In the genomic region with DNA sequence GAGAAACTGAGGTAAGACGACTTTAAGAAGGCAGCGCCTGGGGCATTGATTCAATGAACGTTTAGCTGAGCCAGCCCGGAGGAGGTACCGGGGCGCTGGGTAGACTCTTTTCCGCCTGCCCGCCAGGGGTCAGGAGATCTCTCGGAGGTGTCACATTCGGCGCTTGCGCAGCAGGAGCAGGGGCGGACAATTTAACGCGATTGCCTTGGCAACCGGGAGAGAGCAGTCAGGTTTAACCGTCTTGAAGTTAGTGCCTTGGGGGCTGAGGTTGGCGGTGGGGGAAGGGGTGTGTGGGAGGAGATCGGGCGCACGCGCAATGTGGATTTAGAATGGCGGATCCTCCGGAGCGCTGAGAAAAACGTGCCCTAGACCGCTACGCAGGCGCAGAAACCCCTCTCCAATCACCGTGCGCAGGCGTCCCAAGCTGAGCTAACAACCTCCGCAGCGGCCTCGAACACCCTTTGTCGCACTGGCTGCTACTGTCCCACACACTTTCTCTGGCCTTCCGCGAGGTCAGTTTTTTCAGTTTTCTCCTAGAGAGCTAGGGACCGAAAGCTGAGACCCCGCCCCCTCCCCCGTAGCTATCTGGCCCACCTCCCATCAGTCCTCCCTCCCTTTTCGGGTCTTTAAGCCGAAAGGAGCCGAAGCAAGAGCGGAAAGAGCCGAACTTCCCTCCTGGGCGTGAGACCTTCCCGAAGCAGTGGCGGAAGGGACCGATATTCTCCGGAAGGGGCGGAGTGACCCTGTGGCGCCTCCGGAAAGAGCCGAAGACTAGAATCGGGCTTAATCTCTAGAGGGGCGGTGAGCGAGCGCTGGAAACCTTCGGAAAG, we compare ENCODE assay signal across 8 mouse cellular contexts. TPM values are rescaled to one million over a fixed set of nuclear protein-coding genes. Genes with fewer than 3 reads are reported as not detected.
DNase-seq lines count a peak whose midpoint lies in the region; ATAC-seq and TF ChIP-seq lines count a peak whose summit lies in the region.

No protein-coding gene starts in this region.

- H3K4me2 ChIP-seq in embryonic facial prominence, embryonic 14.5 days (ENCODE audit: low read depth, low read length): peak overlapping the region; percentile 58
- H3K4me2 ChIP-seq in limb, embryonic 13.5 days (replicated peaks): peak overlapping the region; percentile 89
- peak overlapping the region; percentile 83 for H3K4me2 ChIP-seq in midbrain, embryonic 16.5 days (ENCODE audit: low read length)

- no peak for TF ChIP-seq EP300 in heart, adult 2 months (IDR thresholded peaks at IDR 0.05; ENCODE audit: insufficient read depth, low read depth, low read length)

- TF ChIP-seq CTCF in heart, adult 2 months (IDR thresholded peaks at IDR 0.05): peak; percentile 78

- H3K4me3 ChIP-seq in embryonic facial prominence, embryonic 14.5 days (ENCODE audit: low read depth, low read length): peak overlapping the region; percentile 64
- H3K4me3 ChIP-seq in heart, adult 2 months: peak overlapping the region; percentile 93
- H3K4me3 ChIP-seq in limb, embryonic 13.5 days: peak overlapping the region; percentile 75
- peak overlapping the region; percentile 61 for H3K4me3 ChIP-seq in midbrain, embryonic 16.5 days (ENCODE audit: low read depth, low read length)

- peak overlapping the region; percentile 96 for H3K9ac ChIP-seq in embryonic facial prominence, embryonic 14.5 days (ENCODE audit: low read depth, low read length)
- H3K9ac ChIP-seq in heart, adult 2 months (ENCODE audit: low read depth, low read length): peak overlapping the region; percentile 88
- peak overlapping the region; percentile 93 for H3K9ac ChIP-seq in limb, embryonic 13.5 days
- H3K9ac ChIP-seq in midbrain, embryonic 16.5 days (ENCODE audit: low read depth, low read length): peak overlapping the region; percentile 84

- H3K36me3 ChIP-seq in embryonic facial prominence, embryonic 14.5 days (ENCODE audit: control insufficient read depth, insufficient read depth, low read length): peaks cover 2% of the 10 kb centered on the region; the same call in 1 of the 2 replicates
- peaks cover 13% of the 10 kb centered on the region for H3K36me3 ChIP-seq in heart, adult 2 months (ENCODE audit: control insufficient read depth, insufficient read depth, low read length)
- peaks cover 4% of the 10 kb centered on the region for H3K36me3 ChIP-seq in limb, embryonic 13.5 days
- H3K36me3 ChIP-seq in midbrain, embryonic 16.5 days (ENCODE audit: control insufficient read depth, insufficient read depth, low read length): 0 out of 2 replicates have a peak, but pooled peaks cover under 1% of the 10 kb centered on the region

- peaks cover 17% of the 10 kb centered on the region for H3K4me1 ChIP-seq in embryonic facial prominence, embryonic 14.5 days (ENCODE audit: control insufficient read depth, insufficient read depth, low read length)
- peaks cover 4% of the 10 kb centered on the region for H3K4me1 ChIP-seq in heart, adult 2 months (ENCODE audit: control insufficient read depth, insufficient read depth, low read length)
- peaks cover 53% of the 10 kb centered on the region for H3K4me1 ChIP-seq in limb, embryonic 13.5 days
- peaks cover 52% of the 10 kb centered on the region for H3K4me1 ChIP-seq in midbrain, embryonic 16.5 days (ENCODE audit: control insufficient read depth, insufficient read depth, low read length)

- no peaks in the 10 kb centered on the region for H3K27me3 ChIP-seq in embryonic facial prominence, embryonic 14.5 days (replicated peaks; ENCODE audit: control insufficient read depth, insufficient read depth, low read length)
- peaks cover 5% of the 10 kb centered on the region for H3K27me3 ChIP-seq in heart, adult 2 months (ENCODE audit: control insufficient read depth, insufficient read depth, low read length)
- peaks cover 21% of the 10 kb centered on the region for H3K27me3 ChIP-seq in limb, embryonic 13.5 days
- H3K27me3 ChIP-seq in midbrain, embryonic 16.5 days (ENCODE audit: control insufficient read depth, insufficient read depth, low read depth, low read length): no peaks in the 10 kb centered on the region; the same call in 1 of the 2 replicates

- H3K27ac ChIP-seq in embryonic facial prominence, embryonic 14.5 days (replicated peaks; ENCODE audit: low read depth, low read length): peak overlapping the region; percentile 100
- H3K27ac ChIP-seq in heart, adult 2 months: peak overlapping the region; percentile 100
- peak overlapping the region; percentile 99 for H3K27ac ChIP-seq in limb, embryonic 13.5 days
- H3K27ac ChIP-seq in midbrain, embryonic 16.5 days (ENCODE audit: low read length): peak overlapping the region; percentile 99

- peak; percentile 92 for ATAC-seq in embryonic facial prominence, embryonic 14.5 days (ENCODE audit: low read depth)
- ATAC-seq in limb, embryonic 13.5 days (ENCODE audit: low FRiP score, low read depth): peak; percentile 89
- ATAC-seq in midbrain, embryonic 16.5 days: peak; percentile 91

- DNase-seq in 3T3-L1 (ENCODE audit: low read depth, low spot score): peak; percentile 98
- DNase-seq in adrenal gland, postnatal 4 days (ENCODE audit: low spot score in 2 of 2): peak; percentile 92 to 95
- DNase-seq in embryonic facial prominence, embryonic 14.5 days (ENCODE audit: low spot score): peak; percentile 99
- peak; percentile 97 to 98 for DNase-seq in heart, adult 2 months
- peak; percentile 98 to 99 for DNase-seq in kidney, adult 8-10 months
- peak; percentile 91 to 97 for DNase-seq in spleen, postnatal 10 days (ENCODE audit: low spot score in 2 of 2)

- intact Hi-C loops in heart, adult 2 months (cut with DNase I): loop anchor here (2.0 to 10.0 kb wide), 3 partner anchors 66 to 376 kb away; a partner anchor contains a TSS

- peaks cover 3% of the 10 kb centered on the region for H3K79me2 ChIP-seq in heart, adult 2 months (replicated peaks; ENCODE audit: control insufficient read depth, insufficient read depth, low read length)

- no peaks in the 10 kb centered on the region for H3K9me3 ChIP-seq in embryonic facial prominence, embryonic 14.5 days (ENCODE audit: control insufficient read depth, low read length)
- H3K9me3 ChIP-seq in limb, embryonic 13.5 days: no peaks in the 10 kb centered on the region
- no peaks in the 10 kb centered on the region for H3K9me3 ChIP-seq in midbrain, embryonic 16.5 days (replicated peaks; ENCODE audit: control insufficient read depth, low read length, poor library complexity, severe bottlenecking)

- WGBS in embryonic facial prominence, embryonic 14.5 days: under 1% methylated on average over 55 of the region's 60 CpGs
- under 1% methylated on average over 60 of the region's 60 CpGs for WGBS in heart, adult 2 months
- WGBS in limb, embryonic 13.5 days: under 1% methylated on average over 60 of the region's 60 CpGs
- under 1% methylated on average over 60 of the region's 60 CpGs for WGBS in midbrain, embryonic 16.5 days

- TF ChIP-seq POLR2A in heart, adult 2 months (IDR thresholded peaks at IDR 0.05; ENCODE audit: insufficient read depth, low read depth, low read length): peak; percentile 37

RNA-seq across cellular contexts. Expression of a gene that starts 0.8 kb away (rescaled TPM):
- total RNA-seq in adrenal gland, postnatal 4 days (2021): 100 to 1,000 TPM; 207 to 230 TPM
- 105 and 114 TPM in 2 replicates for polyA plus RNA-seq in embryonic facial prominence, embryonic 14.5 days (2014; fragmentation: Nextera tagmentation; extraction: Ambion mirVana)
- 10 to 100 TPM; 65.6 to 68.5 TPM for total RNA-seq in heart, adult 2 months (2021)
- 84.4 and 118 TPM in 2 replicates for polyA plus RNA-seq in heart, adult 2 months (2012; rRNA removed)
- 152 and 153 TPM in 2 replicates for polyA plus RNA-seq in limb, embryonic 13.5 days (2015; fragmentation: Nextera tagmentation; extraction: Ambion mirVana)
- 96.7 and 103 TPM in 2 replicates for polyA plus RNA-seq in midbrain, embryonic 16.5 days (2015; fragmentation: Nextera tagmentation; extraction: Ambion mirVana)

RNA-seq across cellular contexts. Expression of a gene that starts 9.8 kb away (rescaled TPM):
- 10 to 100 TPM; 19.9 to 23.6 TPM for total RNA-seq in adrenal gland, postnatal 4 days (2021)
- 34.9 and 44.1 TPM in 2 replicates for polyA plus RNA-seq in embryonic facial prominence, embryonic 14.5 days (2014; fragmentation: Nextera tagmentation; extraction: Ambion mirVana)
- total RNA-seq in heart, adult 2 months (2021): 1 to 10 TPM; 3.4 to 4.4 TPM
- 7.4 and 12.7 TPM in 2 replicates for polyA plus RNA-seq in heart, adult 2 months (2012; rRNA removed)
- polyA plus RNA-seq in limb, embryonic 13.5 days (2015; fragmentation: Nextera tagmentation; extraction: Ambion mirVana): 42.1 and 42.8 TPM in 2 replicates
- polyA plus RNA-seq in midbrain, embryonic 16.5 days (2015; fragmentation: Nextera tagmentation; extraction: Ambion mirVana): 101 and 117 TPM in 2 replicates

RNA-seq across cellular contexts. Expression of a gene that starts 18.9 kb away (rescaled TPM):
- total RNA-seq in adrenal gland, postnatal 4 days (2021): 100 to 1,000 TPM; 166 to 167 TPM
- polyA plus RNA-seq in embryonic facial prominence, embryonic 14.5 days (2014; fragmentation: Nextera tagmentation; extraction: Ambion mirVana): 59.3 and 66.2 TPM in 2 replicates
- 100 to 1,000 TPM; 160 to 192 TPM for total RNA-seq in heart, adult 2 months (2021)
- polyA plus RNA-seq in heart, adult 2 months (2012; rRNA removed): 174 and 181 TPM in 2 replicates
- 62.2 and 64.6 TPM in 2 replicates for polyA plus RNA-seq in limb, embryonic 13.5 days (2015; fragmentation: Nextera tagmentation; extraction: Ambion mirVana)
- polyA plus RNA-seq in midbrain, embryonic 16.5 days (2015; fragmentation: Nextera tagmentation; extraction: Ambion mirVana): 107 and 120 TPM in 2 replicates

RNA-seq across cellular contexts. Expression of a gene that starts 22.9 kb away (rescaled TPM):
- 1 to 10 TPM; 7.0 to 7.1 TPM for total RNA-seq in adrenal gland, postnatal 4 days (2021)
- 4.4 and 6.0 TPM in 2 replicates for polyA plus RNA-seq in embryonic facial prominence, embryonic 14.5 days (2014; fragmentation: Nextera tagmentation; extraction: Ambion mirVana)
- total RNA-seq in heart, adult 2 months (2021): 1 to 10 TPM; 5.0 to 5.6 TPM
- 6.7 and 7.0 TPM in 2 replicates for polyA plus RNA-seq in heart, adult 2 months (2012; rRNA removed)
- 7.0 and 7.8 TPM in 2 replicates for polyA plus RNA-seq in limb, embryonic 13.5 days (2015; fragmentation: Nextera tagmentation; extraction: Ambion mirVana)
- 10.5 and 10.8 TPM in 2 replicates for polyA plus RNA-seq in midbrain, embryonic 16.5 days (2015; fragmentation: Nextera tagmentation; extraction: Ambion mirVana)

RNA-seq across cellular contexts. Expression of a gene that starts 27.2 kb away (rescaled TPM):
- total RNA-seq in adrenal gland, postnatal 4 days (2021): not detected
- polyA plus RNA-seq in embryonic facial prominence, embryonic 14.5 days (2014; fragmentation: Nextera tagmentation; extraction: Ambion mirVana): not detected in 2 replicates
- total RNA-seq in heart, adult 2 months (2021): not detected
- not detected in 2 replicates for polyA plus RNA-seq in heart, adult 2 months (2012; rRNA removed)
- 0.13 TPM in 1 of 2 replicates, not detected in the other for polyA plus RNA-seq in limb, embryonic 13.5 days (2015; fragmentation: Nextera tagmentation; extraction: Ambion mirVana)
- not detected in 2 replicates for polyA plus RNA-seq in midbrain, embryonic 16.5 days (2015; fragmentation: Nextera tagmentation; extraction: Ambion mirVana)

Comparison
In these comparisons a context has a peak if more than half of its experiments do, and no peak if none do; other contexts are left out.
1. Peak in every context shown above with its lines: DNase-seq, ATAC-seq, H3K4me3 ChIP-seq and H3K27ac ChIP-seq.